9 mouse cellular contexts compared by ENCODE assay signal in the genomic region with DNA sequence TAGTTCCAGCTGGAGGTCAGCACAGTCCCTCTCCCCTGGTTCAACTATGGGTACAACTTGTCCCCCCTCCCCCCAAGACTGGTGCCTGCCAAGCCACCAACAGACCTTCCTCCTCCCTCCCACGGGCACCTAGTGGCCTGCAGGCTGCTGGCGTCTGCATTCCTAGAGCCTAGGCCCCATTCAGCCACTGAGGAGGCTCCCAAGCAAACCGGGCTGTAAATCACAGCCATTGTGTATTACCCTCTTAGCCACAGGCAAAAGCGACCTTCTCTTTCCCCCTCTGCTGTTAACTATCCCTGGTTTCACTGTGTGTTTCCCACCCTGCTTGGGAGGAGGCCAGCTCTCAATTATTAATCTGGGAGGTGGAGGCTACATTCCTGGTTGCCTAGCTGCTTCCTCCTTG. TPM values are rescaled to one million over a fixed set of nuclear protein-coding genes. Genes with fewer than 3 reads are reported as not detected.
DNase-seq lines count a peak whose midpoint lies in the region; ATAC-seq and TF ChIP-seq lines count a peak whose summit lies in the region.
"Had no signal": no experiment of that assay in that cellular context is flagged by ENCODE, and none has a peak within 500 bp of the region (broad histone marks: within the 10 kb centered on the region; RNA-seq: fewer than 3 reads in every experiment).

No protein-coding gene starts in this region.

- TF ChIP-seq EP300 in stomach, postnatal 0 days (optimal IDR thresholded peaks at IDR 0.05) = no peak

- no peak overlapping the region for H3K4me2 ChIP-seq in midbrain, embryonic 13.5 days (replicated peaks)
- H3K4me2 ChIP-seq in midbrain, postnatal 0 days (ENCODE audit: low read depth, low read length, poor library complexity, severe bottlenecking) = no peak overlapping the region
- H3K4me2 ChIP-seq in forebrain, embryonic 13.5 days = no peak overlapping the region
- 0 out of 2 replicates have a peak overlapping the region, but pooled peaks have one; percentile 13 for H3K4me2 ChIP-seq in kidney, postnatal 0 days (ENCODE audit: low read length)
- H3K4me2 ChIP-seq in stomach, postnatal 0 days (replicated peaks; ENCODE audit: low read depth) = no peak overlapping the region; the same call in 1 of the 2 replicates
- H3K4me2 ChIP-seq: liver, embryonic 11.5 days had no signal

- H3K9me3 ChIP-seq in midbrain, embryonic 13.5 days = no peaks in the 10 kb centered on the region
- no peaks in the 10 kb centered on the region for H3K9me3 ChIP-seq in midbrain, postnatal 0 days (ENCODE audit: low read length)
- H3K9me3 ChIP-seq in forebrain, embryonic 13.5 days (replicated peaks) = no peaks in the 10 kb centered on the region
- no peaks in the 10 kb centered on the region for H3K9me3 ChIP-seq in kidney, postnatal 0 days (replicated peaks; ENCODE audit: low read length)
- H3K9me3 ChIP-seq in stomach, postnatal 0 days (ENCODE audit: control insufficient read depth, low read length) = no peaks in the 10 kb centered on the region

- H3K27ac ChIP-seq in midbrain, embryonic 13.5 days = no peak overlapping the region
- no peak overlapping the region for H3K27ac ChIP-seq in midbrain, postnatal 0 days (ENCODE audit: low read depth, low read length)
- peak overlapping the region; percentile 52 for H3K27ac ChIP-seq in forebrain, embryonic 13.5 days
- peak overlapping the region; percentile 80 for H3K27ac ChIP-seq in kidney, postnatal 0 days
- H3K27ac ChIP-seq in stomach, postnatal 0 days (replicated peaks) = 0 out of 2 replicates have a peak overlapping the region, but pooled peaks have one; percentile 24

- H3K36me3 ChIP-seq in midbrain, embryonic 13.5 days = no peaks in the 10 kb centered on the region
- no peaks in the 10 kb centered on the region for H3K36me3 ChIP-seq in midbrain, postnatal 0 days (ENCODE audit: insufficient read depth, low read length)
- no peaks in the 10 kb centered on the region for H3K36me3 ChIP-seq in forebrain, embryonic 13.5 days (ENCODE audit: poor library complexity, severe bottlenecking)
- no peaks in the 10 kb centered on the region for H3K36me3 ChIP-seq in kidney, postnatal 0 days (ENCODE audit: insufficient read depth, low read length)
- H3K36me3 ChIP-seq in stomach, postnatal 0 days (ENCODE audit: control insufficient read depth, insufficient read depth, low read length) = no peaks in the 10 kb centered on the region

- peaks cover 42% of the 10 kb centered on the region for H3K4me1 ChIP-seq in midbrain, embryonic 13.5 days (replicated peaks)
- peaks cover under 1% of the 10 kb centered on the region; the same call in 1 of the 2 replicates for H3K4me1 ChIP-seq in midbrain, postnatal 0 days (ENCODE audit: insufficient read depth, low read length)
- H3K4me1 ChIP-seq in forebrain, embryonic 13.5 days = peaks cover 64% of the 10 kb centered on the region
- peaks cover 78% of the 10 kb centered on the region for H3K4me1 ChIP-seq in kidney, postnatal 0 days (replicated peaks; ENCODE audit: insufficient read depth, low read length)
- H3K4me1 ChIP-seq in stomach, postnatal 0 days (replicated peaks; ENCODE audit: control insufficient read depth, insufficient read depth) = peaks cover 33% of the 10 kb centered on the region

- H3K4me3 ChIP-seq in midbrain, embryonic 13.5 days (replicated peaks) = no peak overlapping the region
- H3K4me3 ChIP-seq in midbrain, postnatal 0 days (ENCODE audit: low read depth, low read length) = no peak overlapping the region
- H3K4me3 ChIP-seq in forebrain, embryonic 13.5 days = no peak overlapping the region
- H3K4me3 ChIP-seq in kidney, postnatal 0 days (replicated peaks; ENCODE audit: low read depth, low read length) = no peak overlapping the region
- no peak overlapping the region for H3K4me3 ChIP-seq in stomach, postnatal 0 days (ENCODE audit: low read depth, low read length)

- no peak overlapping the region for H3K9ac ChIP-seq in midbrain, embryonic 13.5 days (replicated peaks)
- H3K9ac ChIP-seq in midbrain, postnatal 0 days (replicated peaks; ENCODE audit: low read length, poor library complexity, severe bottlenecking) = no peak overlapping the region
- H3K9ac ChIP-seq in forebrain, embryonic 13.5 days = no peak overlapping the region
- no peak overlapping the region for H3K9ac ChIP-seq in kidney, postnatal 0 days (ENCODE audit: low read depth, low read length)
- H3K9ac ChIP-seq in stomach, postnatal 0 days (ENCODE audit: low read length) = no peak overlapping the region

- ATAC-seq in midbrain, embryonic 13.5 days = peak; percentile 6; the same call in 1 of the 2 replicates
- no peak for ATAC-seq in midbrain, postnatal 0 days (ENCODE audit: low FRiP score)
- peak; percentile 33; the same call in 1 of the 2 replicates for ATAC-seq in forebrain, embryonic 13.5 days
- ATAC-seq in kidney, postnatal 0 days (replicated peaks; ENCODE audit: low FRiP score, low read depth) = peak; percentile 69
- ATAC-seq in stomach, postnatal 0 days (ENCODE audit: low FRiP score, low TSS enrichment) = no peak
- ATAC-seq in megakaryocyte-erythroid progenitor cell, adult 5-6 weeks (replicated peaks; ENCODE audit: low FRiP score, low TSS enrichment, poor library complexity, severe bottlenecking) = no peak

- H3K27me3 ChIP-seq in midbrain, embryonic 13.5 days = no peaks in the 10 kb centered on the region
- no peaks in the 10 kb centered on the region for H3K27me3 ChIP-seq in midbrain, postnatal 0 days (ENCODE audit: insufficient read depth, low read length)
- no peaks in the 10 kb centered on the region for H3K27me3 ChIP-seq in forebrain, embryonic 13.5 days
- no peaks in the 10 kb centered on the region for H3K27me3 ChIP-seq in kidney, postnatal 0 days (ENCODE audit: insufficient read depth, low read length)
- H3K27me3 ChIP-seq in stomach, postnatal 0 days (ENCODE audit: control insufficient read depth, insufficient read depth, low read length) = no peaks in the 10 kb centered on the region

- WGBS in midbrain, embryonic 13.5 days = 16% methylated on average over 4 of the region's 4 CpGs
- 13% methylated on average over 4 of the region's 4 CpGs for WGBS in midbrain, postnatal 0 days
- 2% methylated on average over 4 of the region's 4 CpGs for WGBS in forebrain, embryonic 13.5 days
- WGBS in kidney, postnatal 0 days = 8% methylated on average over 4 of the region's 4 CpGs
- 17% methylated on average over 4 of the region's 4 CpGs for WGBS in stomach, postnatal 0 days

- no peak for TF ChIP-seq CTCF in midbrain, postnatal 0 days (IDR thresholded peaks at IDR 0.05)
- peak; percentile 25; the same call in 1 of the 2 replicates for TF ChIP-seq CTCF in kidney, postnatal 0 days (IDR thresholded peaks at IDR 0.05; ENCODE audit: low read depth)
- TF ChIP-seq CTCF in stomach, postnatal 0 days (IDR thresholded peaks at IDR 0.05; ENCODE audit: low read depth) = no peak

- DNase-seq in midbrain, postnatal 0 days (ENCODE audit: low spot score) = no peak
- peak; percentile 87 for DNase-seq in kidney, postnatal 0 days (ENCODE audit: low spot score)
- peak; percentile 48 for DNase-seq in stomach, postnatal 0 days (ENCODE audit: low spot score)
- no peak for DNase-seq in cerebellum, postnatal 10 days

RNA-seq across cellular contexts. Expression of a gene that starts 56.3 kb away (rescaled TPM):
- polyA plus RNA-seq in midbrain, embryonic 13.5 days (2015; fragmentation: Nextera tagmentation; extraction: Ambion mirVana) = 1.2 and 2.4 TPM in 2 replicates
- 10.4 and 12.7 TPM in 2 replicates for total RNA-seq in midbrain, postnatal 0 days (2014; rRNA removed)
- 0.97 and 1.2 TPM in 2 replicates for polyA plus RNA-seq in midbrain, postnatal 0 days (2015; fragmentation: Nextera tagmentation; extraction: Ambion mirVana)
- 1.6 and 1.7 TPM in 2 replicates for polyA plus RNA-seq in forebrain, embryonic 13.5 days (2015; fragmentation: Nextera tagmentation; extraction: Ambion mirVana)
- polyA plus RNA-seq in kidney, postnatal 0 days (2015; fragmentation: Nextera tagmentation; extraction: Ambion mirVana) = 7.2 and 10.6 TPM in 2 replicates
- 6.0 and 7.3 TPM in 2 replicates for polyA plus RNA-seq in stomach, postnatal 0 days (2015; fragmentation: Nextera tagmentation; extraction: Ambion mirVana)
- total RNA-seq in megakaryocyte-erythroid progenitor cell, adult 5-6 weeks (2014; fragmentation: Nextera tagmentation) = not detected in 2 replicates
- 0.88 and 1.1 TPM in 2 replicates for total RNA-seq in megakaryocyte-erythroid progenitor cell, adult 5-6 weeks (2017)
- total RNA-seq: neutrophil, adult 5-6 weeks had no signal

Comparison
In these comparisons a context has a peak if more than half of its experiments do, and no peak if none do; other contexts are left out.
1. ATAC-seq: peak in midbrain, embryonic 13.5 days (single experiment), forebrain, embryonic 13.5 days (single experiment) and kidney, postnatal 0 days (single experiment); none in midbrain, postnatal 0 days (single experiment), stomach, postnatal 0 days (single experiment) and megakaryocyte-erythroid progenitor cell, adult 5-6 weeks (single experiment).
2. H3K27ac ChIP-seq: peak in forebrain, embryonic 13.5 days (single experiment), kidney, postnatal 0 days (single experiment) and stomach, postnatal 0 days (single experiment); none in midbrain, embryonic 13.5 days (single experiment) and midbrain, postnatal 0 days (single experiment).
3. DNase-seq: peak in kidney, postnatal 0 days (single experiment) and stomach, postnatal 0 days (single experiment); none in midbrain, postnatal 0 days (single experiment) and cerebellum, postnatal 10 days (0 of 2).